Mouse (Mus musculus) lung, postnatal 25 days (tissue): Measurements from ENCODE around the gene Glrx3.

Experiments used
- DNase-seq: peaks from one replicate; pipeline ENCODE4 v3.0.0; 2022; ENCODE audit warnings: low spot score

Gene Glrx3

DNA sequence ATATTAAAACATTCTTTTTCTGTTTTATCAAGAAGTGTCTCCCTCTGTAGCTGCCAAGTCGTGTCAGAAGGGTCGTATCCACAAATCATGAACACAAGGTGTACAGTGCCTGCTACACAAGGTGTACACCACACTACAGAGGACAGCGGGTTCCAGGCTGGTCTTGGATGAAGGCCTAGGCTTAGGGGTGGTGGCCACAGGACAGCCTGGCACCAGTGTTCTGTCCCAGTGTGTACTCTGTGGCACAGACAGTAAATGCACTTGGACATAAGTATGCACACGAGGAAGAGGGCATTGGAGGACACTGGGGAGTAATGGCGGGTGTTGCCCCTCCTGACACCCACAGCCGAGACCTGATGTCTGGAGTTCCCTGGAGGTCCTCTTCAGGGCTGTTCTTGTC lies 34.7 kb downstream of the Glrx3 start:
- no peak for DNase-seq

DNA sequence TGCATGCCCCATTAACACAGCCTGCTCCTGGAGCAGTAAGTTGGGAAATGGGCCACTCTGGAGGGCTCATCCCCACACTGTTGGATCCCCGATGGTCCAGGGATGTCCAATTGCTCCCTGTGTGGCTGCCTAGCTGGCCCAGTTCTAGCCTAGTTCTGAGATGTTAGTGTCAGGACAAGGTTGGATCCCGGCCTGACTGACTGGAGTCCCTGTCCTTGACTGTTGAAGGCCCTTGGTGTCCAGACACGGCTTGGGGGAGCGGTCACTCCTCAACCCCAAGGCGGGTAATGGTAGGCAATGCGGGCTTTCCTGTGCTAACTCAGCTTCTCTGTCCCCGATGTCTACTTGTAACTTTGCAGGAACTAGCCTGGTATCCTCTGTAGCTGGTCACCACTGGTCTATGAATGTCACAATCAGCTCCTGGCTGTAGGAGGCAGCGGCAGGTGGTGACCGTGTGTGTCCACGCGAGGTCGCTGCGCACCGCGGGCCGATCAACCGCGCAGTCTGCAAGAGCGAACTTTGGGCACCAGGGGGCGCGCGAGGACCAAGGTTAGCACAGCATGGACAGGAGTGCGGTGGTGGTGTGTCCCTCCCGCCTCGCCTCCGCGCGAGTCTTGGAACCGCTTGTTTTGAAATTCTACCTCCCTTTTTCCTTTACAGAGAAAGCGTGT lies 40.7 kb downstream of the Glrx3 start:
- peak; percentile 88 for DNase-seq

DNA sequence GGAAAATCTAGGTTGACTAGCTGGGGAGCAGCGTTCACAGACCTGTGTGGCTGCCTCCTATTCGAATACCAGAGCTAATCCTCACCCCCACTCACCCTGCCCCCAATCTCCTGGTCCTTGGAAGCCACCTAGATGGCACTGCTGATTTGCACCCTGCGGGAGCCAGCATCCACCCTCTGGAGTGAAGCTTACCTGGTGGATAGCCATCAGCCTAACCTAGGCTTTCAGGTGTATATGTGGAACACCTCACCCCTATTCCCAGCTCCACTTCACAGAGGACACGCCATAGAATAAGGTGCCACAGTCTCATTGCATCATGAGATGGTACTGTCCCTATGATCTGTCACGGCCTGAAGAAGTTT lies 41.2 kb downstream of the Glrx3 start:
- DNase-seq = no peak

DNA sequence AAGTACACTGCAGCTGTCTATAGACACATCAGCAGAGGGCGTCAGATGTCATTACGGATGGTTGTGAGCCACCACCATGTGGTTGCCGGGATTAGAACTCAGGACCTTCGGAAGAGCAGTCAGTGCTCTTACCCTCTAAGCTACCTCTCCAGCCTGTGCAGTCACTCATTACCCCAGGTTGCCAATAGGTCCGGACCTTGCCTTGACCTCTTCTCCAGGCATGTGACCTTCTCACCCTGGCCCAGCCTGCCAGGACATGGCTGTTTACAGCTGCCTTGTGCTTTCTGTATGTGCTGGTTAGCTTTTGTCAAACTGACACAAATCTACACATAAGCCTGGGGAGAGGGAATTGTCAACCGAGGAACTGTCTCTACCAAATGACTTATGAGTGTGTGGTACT lies 43.4 kb downstream of the Glrx3 start:
- no peak for DNase-seq

DNA sequence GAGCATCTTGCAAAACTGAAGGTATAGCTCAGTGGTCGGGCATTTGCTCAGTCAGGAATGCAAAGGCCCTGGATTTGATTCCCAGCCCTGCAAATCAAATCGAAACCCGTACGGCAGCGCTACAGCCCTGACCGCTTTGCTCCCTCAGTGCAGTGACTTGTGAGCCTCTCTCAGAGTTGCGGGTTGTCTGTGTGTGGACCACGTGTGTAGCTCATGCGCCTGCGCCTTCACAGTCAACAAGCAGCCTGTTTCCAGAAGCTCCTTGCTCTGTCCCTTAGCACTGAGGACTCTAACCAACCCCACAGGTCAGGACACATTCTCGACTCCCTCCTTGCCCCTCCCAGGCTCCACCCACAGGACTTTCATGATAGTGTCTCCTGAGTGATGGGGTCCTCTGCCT lies 46.6 kb downstream of the Glrx3 start:
- DNase-seq = no peak

DNA sequence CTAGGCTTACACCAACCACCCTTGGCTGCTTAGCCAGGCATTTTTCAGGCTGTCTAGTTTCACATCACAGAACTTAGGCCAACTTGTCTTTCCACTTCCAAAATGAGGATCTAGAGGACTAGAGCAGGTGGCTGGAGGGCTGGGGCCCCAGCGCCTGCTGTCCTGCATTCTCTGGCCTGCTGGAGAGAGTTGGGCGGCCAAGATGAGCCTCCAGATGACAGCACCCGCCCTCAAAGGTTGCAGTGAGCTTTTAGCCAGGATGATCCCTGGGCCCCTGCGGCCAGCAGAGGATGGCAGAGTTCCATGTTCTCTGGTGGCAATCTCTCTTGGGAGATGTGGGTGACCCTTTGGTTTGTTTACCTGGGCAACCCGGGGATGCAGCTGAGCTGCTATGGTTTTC lies 51.0 kb downstream of the Glrx3 start:
- no peak for DNase-seq

DNA sequence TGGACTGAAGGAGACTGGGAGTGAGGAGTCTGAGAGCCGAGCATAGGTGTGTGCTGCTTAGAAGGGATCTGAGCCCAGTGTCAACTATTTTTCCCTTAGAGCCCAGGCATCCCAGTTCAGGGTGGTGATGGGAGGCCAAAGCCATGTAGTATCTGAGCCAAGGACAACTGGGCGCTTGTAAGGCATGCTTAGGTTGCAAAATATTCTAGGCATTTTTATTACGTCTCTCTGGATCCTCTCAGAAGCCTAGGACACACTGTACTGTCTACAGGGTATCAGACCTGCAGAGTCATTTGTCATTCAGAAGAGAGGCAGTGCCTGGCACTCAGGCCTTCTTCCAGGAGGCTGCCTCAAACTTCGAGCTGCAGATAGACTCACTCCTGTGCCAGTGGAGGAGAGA lies 53.3 kb downstream of the Glrx3 start:
- no peak for DNase-seq

DNA sequence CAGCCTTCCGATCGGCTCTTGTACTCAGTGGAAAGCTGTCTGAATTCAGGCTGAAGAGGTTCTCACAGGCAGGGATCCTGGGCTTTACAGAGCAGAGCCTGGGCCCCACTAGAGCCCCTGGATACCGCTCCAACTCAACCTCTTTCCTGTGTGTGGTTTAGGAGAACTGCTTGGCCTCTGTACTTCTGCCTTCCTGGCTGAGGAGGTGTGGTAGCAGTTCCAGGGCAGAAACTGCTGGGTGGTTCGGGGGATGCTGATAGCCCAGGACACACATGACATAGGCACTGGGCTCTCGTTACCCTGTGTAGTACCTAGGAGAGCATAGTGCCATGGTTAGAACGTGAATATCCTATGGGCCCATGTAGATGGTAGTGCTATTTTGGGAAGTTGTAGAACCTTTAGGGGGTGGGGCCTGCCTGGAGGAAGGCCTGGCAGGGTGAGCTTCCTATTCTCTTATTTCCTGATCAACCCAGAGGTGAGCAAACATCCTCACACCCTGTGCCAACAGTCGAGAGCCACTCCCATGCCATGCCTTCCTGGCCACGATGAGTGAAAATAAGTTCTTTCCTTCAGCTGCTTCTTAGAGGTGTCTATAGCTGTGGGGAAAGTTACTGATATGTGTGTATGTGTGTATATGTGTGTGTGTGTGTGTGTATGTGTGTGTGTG lies 55.0 kb downstream of the Glrx3 start:
- no peak for DNase-seq

DNA sequence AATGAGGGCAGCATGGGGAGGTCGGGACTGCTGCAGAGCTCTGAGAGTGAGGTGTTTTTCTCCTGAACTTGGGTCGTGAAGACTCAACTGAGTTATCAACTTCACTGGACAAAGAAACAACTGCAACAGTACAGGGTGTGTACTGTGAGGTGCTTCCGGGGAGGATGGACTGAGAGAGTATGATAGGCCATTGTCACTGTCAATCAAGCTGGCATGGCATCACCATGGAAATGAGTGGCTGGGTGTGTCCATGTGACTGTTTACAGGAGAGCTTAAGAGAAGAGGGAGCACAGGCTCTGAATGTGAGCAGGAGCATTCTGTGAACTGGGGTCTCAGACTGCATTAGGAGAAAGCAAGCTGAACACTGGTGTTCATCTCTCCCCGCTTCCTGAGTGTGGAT lies 61.3 kb downstream of the Glrx3 start:
- DNase-seq = no peak

DNA sequence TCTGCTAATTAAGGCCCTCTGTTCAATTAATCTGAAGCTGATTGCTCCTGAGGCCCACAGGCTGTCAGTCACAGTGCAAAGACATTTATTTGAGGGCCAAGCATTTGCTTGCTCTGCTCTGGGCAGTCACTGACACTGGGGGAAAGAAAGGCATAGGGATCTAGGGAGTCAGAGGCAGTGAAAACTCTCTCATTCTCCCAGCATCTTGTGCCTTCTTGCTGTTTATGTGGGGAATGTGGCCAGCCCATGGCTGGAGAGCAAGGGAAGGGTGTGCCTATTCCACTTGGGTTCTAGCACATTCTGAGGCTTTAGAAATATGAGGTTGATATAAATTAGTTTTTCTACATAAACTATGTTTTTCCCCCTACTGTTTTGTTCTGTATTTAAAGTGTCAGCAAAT lies 80.2 kb downstream of the Glrx3 start:
- no peak for DNase-seq

DNA sequence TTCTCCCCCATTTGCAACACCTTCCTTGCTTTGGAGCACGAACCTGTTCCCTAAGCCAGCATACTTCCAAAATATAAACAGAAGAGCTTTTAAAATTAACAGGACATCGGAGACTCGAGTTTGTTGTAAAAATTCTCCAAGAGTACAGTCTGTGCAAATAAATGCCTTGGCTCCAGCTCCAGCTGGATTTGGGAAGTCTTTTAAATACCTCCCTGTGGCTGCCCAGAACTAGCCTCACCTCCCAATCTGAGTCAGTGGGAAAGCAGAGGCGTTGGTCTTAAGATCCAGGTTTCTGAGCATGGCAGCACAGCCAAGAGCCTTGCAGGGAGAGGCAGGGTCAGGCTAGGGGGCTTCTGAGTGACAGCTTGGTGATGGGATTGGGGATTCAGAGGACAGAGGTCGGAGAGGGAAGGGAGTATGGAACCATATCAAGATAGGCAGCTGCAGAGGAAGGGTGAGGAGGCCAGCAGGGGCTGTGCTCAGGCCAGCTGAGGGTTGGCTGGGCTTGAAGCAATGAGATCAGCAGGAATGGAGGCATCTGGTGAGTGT lies 80.7 kb downstream of the Glrx3 start:
- DNase-seq = no peak
